In genomic region chr6:84055619-84056018, GRCm38 (mm10) we compare ENCODE assay signal across 14 mouse cellular contexts. TPM values are rescaled to one million over a fixed set of nuclear protein-coding genes. Genes with fewer than 3 reads are reported as not detected.
"Had no signal": no experiment of that assay in that cellular context is flagged by ENCODE, and none has a peak within 500 bp of the region (broad histone marks: within the 10 kb centered on the region; RNA-seq: fewer than 3 reads in every experiment).

No protein-coding gene starts in this region.

- H3K36me3 ChIP-seq: limb, embryonic 15.5 days; liver, embryonic 12.5 days; lung, embryonic 15.5 days; midbrain, embryonic 15.5 days; neural tube, embryonic 12.5 days had no signal

- H3K4me3 ChIP-seq: limb, embryonic 15.5 days; liver, embryonic 12.5 days; lung, embryonic 15.5 days; megakaryocyte, embryonic 14.5 days; midbrain, embryonic 15.5 days; neural tube, embryonic 12.5 days had no signal

- H3K27me3 ChIP-seq: limb, embryonic 15.5 days; liver, embryonic 12.5 days; lung, embryonic 15.5 days; midbrain, embryonic 15.5 days; neural tube, embryonic 12.5 days had no signal

- H3K9ac ChIP-seq: limb, embryonic 15.5 days; liver, embryonic 12.5 days; lung, embryonic 15.5 days; midbrain, embryonic 15.5 days; neural tube, embryonic 12.5 days had no signal

- H3K27ac ChIP-seq: limb, embryonic 15.5 days; liver, embryonic 12.5 days; lung, embryonic 15.5 days; macrophage; midbrain, embryonic 15.5 days; neural tube, embryonic 12.5 days; stomach, postnatal 0 days had no signal

- H3K4me2 ChIP-seq: limb, embryonic 15.5 days; liver, embryonic 12.5 days; lung, embryonic 15.5 days; midbrain, embryonic 11.5 days; midbrain, embryonic 15.5 days; neural tube, embryonic 12.5 days had no signal

- H3K9me3 ChIP-seq: limb, embryonic 15.5 days; liver, embryonic 12.5 days; lung, embryonic 15.5 days; megakaryocyte, embryonic 14.5 days; midbrain, embryonic 15.5 days; neural tube, embryonic 12.5 days had no signal

- H3K4me1 ChIP-seq: limb, embryonic 15.5 days; liver, embryonic 12.5 days; midbrain, embryonic 15.5 days; neural tube, embryonic 12.5 days had no signal

- ATAC-seq: liver, embryonic 12.5 days; midbrain, embryonic 15.5 days had no signal

- DNase-seq: kidney, postnatal 14 days; lung, postnatal 14 days; thymus, postnatal 4 days had no signal

RNA-seq across cellular contexts. Expression of gene Dysf, which starts 47.2 kb away (rescaled TPM):
- total RNA-seq: monocyte, adult 5-6 weeks; neutrophil, adult 5-6 weeks had no signal
